Mouse (Mus musculus): ENCODE measurements around the gene Got2. TPM values are rescaled to one million over a fixed set of nuclear protein-coding genes. Genes with fewer than 3 reads are reported as not detected.

The Got2 gene
- total and polyA plus RNA-seq, 3 experiments, result 105 to 421 (median 179) TPM

GRCm38 (mm10) chr8:95850326-95850725, 38.0 kb downstream of the Got2 start:
- Histone ChIP-seq H3K9me3 (replicated peaks; ENCODE audit: insufficient read depth, low read length) (no peaks in the 10 kb centered on the region), H3K27me3 (ENCODE audit: control insufficient read depth in 1 of 2, insufficient read depth in 2 of 2, low read length in 2 of 2) (no peaks in the 10 kb centered on the region; a peak in 1 of 4 replicates), H3K27ac (ENCODE audit: control insufficient read depth, low read depth, low read length) (no peak overlapping the region), H3K4me3 (ENCODE audit: control insufficient read depth in 1 of 2, insufficient read depth in 1 of 2, low read depth in 2 of 2, low read length in 2 of 2) (no peak overlapping the region), H3K4me1 (ENCODE audit: control insufficient read depth in 1 of 2, insufficient read depth in 2 of 2, low read length in 2 of 2) (peaks cover 4 to 22% of the 10 kb centered on the region in 2 experiments), H3K36me3 (ENCODE audit: control insufficient read depth in 1 of 2, insufficient read depth in 2 of 2, low read length in 2 of 2) (peaks cover 0 to 11% of the 10 kb centered on the region in 2 experiments; a peak in 2 of 4 replicates), H3K9ac (ENCODE audit: control insufficient read depth, low read depth, low read length, poor library complexity, severe bottlenecking) (no peak overlapping the region), H3K79me2 (ENCODE audit: control insufficient read depth, insufficient read depth, low read length, poor library complexity) (peaks cover 3% of the 10 kb centered on the region; the same call in 1 of the 2 replicates)
- TF ChIP-seq MAX (IDR thresholded peaks at IDR 0.05; ENCODE audit: low read length), result no peak
- no peak for TF ChIP-seq TAL1 (IDR thresholded peaks at IDR 0.05; ENCODE audit: low read length)
- no peak for TF ChIP-seq BHLHE40 (IDR thresholded peaks at IDR 0.05; ENCODE audit: borderline replicate concordance, low read depth, low read length)
- TF ChIP-seq MXI1 (IDR thresholded peaks at IDR 0.05; ENCODE audit: low read depth, low read length), result no peak
- TF ChIP-seq TBP (IDR thresholded peaks at IDR 0.05; ENCODE audit: low read depth, low read length), result no peak
- no peak for TF ChIP-seq CHD1 (IDR thresholded peaks at IDR 0.05; ENCODE audit: low read depth, low read length)
- no peak for TF ChIP-seq EP300 (IDR thresholded peaks at IDR 0.05; ENCODE audit: low read depth in 1 of 2, low read length in 2 of 2)
- TF ChIP-seq USF1 (IDR thresholded peaks at IDR 0.05; ENCODE audit: low read depth, low read length), result no peak
- TF ChIP-seq MYC (IDR thresholded peaks at IDR 0.05; ENCODE audit: low read depth, low read length), result no peak
- no peak for TF ChIP-seq SMC3 (IDR thresholded peaks at IDR 0.05; ENCODE audit: low read depth, low read length)
- no peak for TF ChIP-seq E2F4 (IDR thresholded peaks at IDR 0.05; ENCODE audit: borderline replicate concordance, low read depth, low read length)
- TF ChIP-seq RAD21 (IDR thresholded peaks at IDR 0.05; ENCODE audit: low read depth, low read length), result no peak
- DNase-seq (ENCODE audit: low read depth, low spot score), result no peak

GRCm38 (mm10) chr8:95848734-95849464, 39.4 kb downstream of the Got2 start:
- no peaks in the 10 kb centered on the region for H3K9me3 ChIP-seq (replicated peaks; ENCODE audit: insufficient read depth, low read length)
- no peak overlapping the region for H3K4me3 ChIP-seq (ENCODE audit: control insufficient read depth in 1 of 2, insufficient read depth in 1 of 2, low read depth in 2 of 2, low read length in 2 of 2)
- no peaks in the 10 kb centered on the region for H3K27me3 ChIP-seq (ENCODE audit: control insufficient read depth in 1 of 2, insufficient read depth in 2 of 2, low read length in 2 of 2)
- H3K27ac ChIP-seq (ENCODE audit: control insufficient read depth, low read depth, low read length), result no peak overlapping the region
- H3K9ac ChIP-seq (ENCODE audit: control insufficient read depth, low read depth, low read length, poor library complexity, severe bottlenecking), result no peak overlapping the region
- H3K4me1 ChIP-seq (ENCODE audit: control insufficient read depth in 1 of 2, insufficient read depth in 2 of 2, low read length in 2 of 2), result peaks cover 4 to 22% of the 10 kb centered on the region in 2 experiments
- no peak for TF ChIP-seq E2F4 (IDR thresholded peaks at IDR 0.05; ENCODE audit: borderline replicate concordance, low read depth, low read length)
- no peak for TF ChIP-seq CHD2 (IDR thresholded peaks at IDR 0.05; ENCODE audit: low read length)
- no peak for TF ChIP-seq MEF2A (IDR thresholded peaks at IDR 0.05; ENCODE audit: extremely low read depth, insufficient replicate concordance, low read depth, low read length, poor library complexity, severe bottlenecking)
- no peak for TF ChIP-seq USF1 (IDR thresholded peaks at IDR 0.05; ENCODE audit: low read depth, low read length)
- no peak for TF ChIP-seq POLR2AphosphoS2 (IDR thresholded peaks at IDR 0.05; ENCODE audit: low read length)
- no peak for TF ChIP-seq POLR2AphosphoS5 (IDR thresholded peaks at IDR 0.05; ENCODE audit: borderline replicate concordance, low read depth, low read length)
- TF ChIP-seq TAL1 (IDR thresholded peaks at IDR 0.05; ENCODE audit: low read length), result no peak
- TF ChIP-seq ZMIZ1 (IDR thresholded peaks at IDR 0.05; ENCODE audit: low read depth, low read length), result no peak
- TF ChIP-seq ELF1 (IDR thresholded peaks at IDR 0.05; ENCODE audit: low read depth, low read length), result no peak
- TF ChIP-seq KAT2A (conservative IDR thresholded peaks at IDR 0.05; ENCODE audit: low read depth, low read length), result no peak
- TF ChIP-seq ETS1 (IDR thresholded peaks at IDR 0.05; ENCODE audit: low read depth, low read length), result no peak
- no peak for TF ChIP-seq USF2 (IDR thresholded peaks at IDR 0.05; ENCODE audit: borderline replicate concordance in 1 of 2, insufficient read depth in 1 of 2, low read depth in 1 of 2, low read length in 2 of 2)
- no peak for TF ChIP-seq ZC3H11A (IDR thresholded peaks at IDR 0.05; ENCODE audit: low read depth, low read length)
- TF ChIP-seq SIN3A (IDR thresholded peaks at IDR 0.05; ENCODE audit: low read length), result no peak
- TF ChIP-seq GABPA (IDR thresholded peaks at IDR 0.05; ENCODE audit: low read depth, low read length), result no peak
- TF ChIP-seq MXI1 (IDR thresholded peaks at IDR 0.05; ENCODE audit: low read depth, low read length), result no peak
- no peak for TF ChIP-seq GATA1 (IDR thresholded peaks at IDR 0.05; ENCODE audit: low read depth, low read length)
- no peak for TF ChIP-seq MYC (IDR thresholded peaks at IDR 0.05; ENCODE audit: low read depth, low read length)
- H3K79me2 ChIP-seq (ENCODE audit: control insufficient read depth, insufficient read depth, low read length, poor library complexity), result peaks cover 3% of the 10 kb centered on the region; the same call in 1 of the 2 replicates
- no peak for DNase-seq (ENCODE audit: low read depth, low spot score)
- H3K36me3 ChIP-seq (ENCODE audit: control insufficient read depth in 1 of 2, insufficient read depth in 2 of 2, low read length in 2 of 2), result peaks cover 0 to 11% of the 10 kb centered on the region in 2 experiments; a peak in 2 of 4 replicates
